Mouse (Mus musculus): ENCODE data around the gene Hoxd8. TPM values are rescaled to one million over a fixed set of nuclear protein-coding genes. Genes with fewer than 3 reads are reported as not detected.

The Hoxd8 gene
- total RNA-seq, 2 experiments from 2014 or later = 11.7 to 30.6 TPM

DNA sequence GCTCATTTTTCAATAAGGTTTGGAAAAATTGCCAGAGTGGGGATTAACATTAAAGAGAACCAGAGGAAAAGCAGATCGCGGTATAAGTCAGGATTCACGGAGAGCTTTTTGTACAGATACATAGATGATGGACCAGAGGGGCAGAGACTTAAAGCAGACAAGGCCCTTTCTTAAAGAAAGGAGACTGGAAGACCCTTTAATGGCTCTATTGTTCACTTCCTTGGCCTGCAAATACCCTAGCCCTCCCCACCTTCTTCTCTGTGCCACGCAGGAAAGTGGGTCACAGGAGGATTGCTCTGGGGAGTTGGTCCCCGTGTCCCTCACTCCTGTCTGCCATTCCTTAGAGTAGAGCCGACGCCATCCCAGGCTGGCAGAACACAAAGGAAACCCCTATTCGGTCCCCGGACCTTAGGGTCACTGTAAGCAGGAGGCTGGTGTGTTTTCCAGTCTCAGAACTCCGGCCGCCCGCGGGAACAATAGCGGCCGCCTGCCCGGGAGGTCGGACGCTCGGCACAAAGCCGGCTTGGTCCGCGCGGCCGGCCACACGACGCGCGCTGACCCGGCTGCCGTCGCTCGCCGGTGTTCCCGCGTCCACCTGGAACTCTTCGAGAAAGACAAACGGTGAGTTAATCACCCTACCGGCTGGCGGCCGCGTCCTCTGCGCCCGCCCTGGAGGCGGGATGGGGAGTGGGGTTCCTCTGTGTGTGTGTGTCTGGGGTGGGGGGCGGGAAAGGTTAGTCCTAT lies 48.2 kb downstream of the Hoxd8 start:
- DNase-seq = no peak

- no peak for DNase-seq
Measured at GRCm38 (mm10) chr2:74753175-74753523, 48.7 kb downstream of the Hoxd8 start.

DNA sequence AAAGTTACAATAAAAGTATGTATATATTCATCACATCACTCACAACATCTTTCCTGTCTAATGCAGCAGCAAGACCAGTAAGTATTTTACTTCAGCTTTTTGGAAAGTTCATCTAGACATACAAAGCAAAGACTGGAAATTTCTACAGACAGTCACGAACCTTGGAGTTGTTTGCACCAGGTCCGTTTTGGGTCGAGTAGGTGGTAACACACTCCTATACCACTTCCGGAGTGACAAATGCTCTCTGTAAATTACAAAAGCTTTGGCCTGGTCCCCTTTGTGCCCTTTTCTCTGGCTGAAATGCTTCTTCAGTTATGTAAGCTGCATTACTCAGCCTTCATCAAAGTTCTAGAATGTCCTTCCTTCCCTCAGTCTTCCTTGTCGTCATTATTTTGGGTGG lies 49.3 kb downstream of the Hoxd8 start:
- DNase-seq = no peak

Small RNA genes within 50 kb of the gene (microRNA-seq; reads per million reads assigned to microRNA genes)
- gene Gm44463 (ENCODE audit: borderline replicate concordance in 2 of 2) = 0 reads per million in 2 experiments
- gene Mir10b (ENCODE audit: borderline replicate concordance in 2 of 2) = 15,115 to 33,849 reads per million in 2 experiments

Other genes with a start within 250 kb of the Hoxd8 start
- 10 to 100 TPM; 43.6 to 48.4 TPM for gene Lnpk, start 125.2 kb upstream of the Hoxd8 start, total RNA-seq (2021)
- gene Evx2, start 45.1 kb upstream of the Hoxd8 start, total RNA-seq (2021) = under 1 TPM in 1 of 2 experiments, not detected in 1; 0.08 TPM
- not detected for gene Hoxd13, start 36.3 kb upstream of the Hoxd8 start, total RNA-seq (2021)
- gene Hoxd12, start 29.6 kb upstream of the Hoxd8 start, total RNA-seq (2021) = not detected
- under 1 TPM in 1 of 2 experiments, not detected in 1; 0.26 TPM for gene Hoxd11, start 25.1 kb upstream of the Hoxd8 start, total RNA-seq (2021)
- gene Hoxd10, start 12.7 kb upstream of the Hoxd8 start, total RNA-seq (2021) = 1 to 10 TPM; 1.5 to 4.5 TPM
- 10 to 100 TPM in 1 of 2 experiments, 1 to 10 TPM in 1; 5.7 to 14.7 TPM for gene Hoxd9, start 6.9 kb upstream of the Hoxd8 start, total RNA-seq (2021)
- gene Hoxd3, start 7.3 kb downstream of the Hoxd8 start, total RNA-seq (2021) = not detected
- 1 to 10 TPM; 1.4 to 2.2 TPM for gene Hoxd4, start 7.3 kb downstream of the Hoxd8 start, total RNA-seq (2021)
- gene Gm28230, start 22.1 kb downstream of the Hoxd8 start, total RNA-seq (2021) = under 1 TPM in 1 of 2 experiments, not detected in 1; 0.27 TPM
- not detected for gene Hoxd1, start 58.4 kb downstream of the Hoxd8 start, total RNA-seq (2021)
- gene Mtx2, start 121.2 kb downstream of the Hoxd8 start, total RNA-seq (2021) = 10 to 100 TPM; 33.2 to 43.5 TPM

Measured in gastrocnemius, postnatal 25 days (tissue).